Mouse (Mus musculus): ENCODE measurements around the gene Jup. TPM values are rescaled to one million over a fixed set of nuclear protein-coding genes. Genes with fewer than 3 reads are reported as not detected.
"Not testable (repeated sequence)": the region's sequence is repeated elsewhere in the genome, so short reads cannot be mapped to it uniquely, and the experiment has no call there.

The Jup gene
- total RNA-seq, 2 experiments from 2014 or later, result 31.0 to 35.6 TPM

GRCm38 (mm10) chr11:100361059-100361458, 36.5 kb downstream of the Jup start:
- not testable (repeated sequence) for DNase-seq (ENCODE audit: low spot score in 2 of 2)

- no peak for DNase-seq (ENCODE audit: low spot score in 2 of 2)
Measured at GRCm38 (mm10) chr11:100360175-100360574, 37.4 kb downstream of the Jup start.

DNA sequence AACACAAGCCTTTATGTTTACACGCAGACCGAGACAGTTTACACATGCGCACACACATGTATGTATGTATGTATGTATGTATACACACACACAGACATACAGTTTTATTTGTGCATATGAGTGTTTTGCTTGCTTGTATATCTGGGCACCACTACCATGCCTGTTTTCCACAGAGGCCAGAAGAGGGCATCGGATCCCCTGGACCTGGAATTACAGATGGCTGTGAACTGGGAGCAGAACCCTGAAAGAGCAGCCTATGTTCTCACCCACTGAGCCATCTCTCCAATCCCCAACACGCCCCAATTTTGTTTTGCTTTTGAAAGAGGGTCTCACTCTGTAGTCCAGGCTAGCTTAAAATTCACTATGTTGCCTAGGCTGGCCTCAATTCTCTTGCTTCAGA, 40.2 kb downstream of the Jup start:
- no peak for DNase-seq (ENCODE audit: low spot score in 2 of 2)

- no peak for DNase-seq (ENCODE audit: low spot score in 2 of 2)
Measured at GRCm38 (mm10) chr11:100356819-100357211, 40.7 kb downstream of the Jup start.

- peak; percentile 68 to 83 for DNase-seq (ENCODE audit: low spot score in 2 of 2)
Measured at GRCm38 (mm10) chr11:100355972-100356818, 41.4 kb downstream of the Jup start, which contains the start of gene Hap1. Hap1 (minus strand) TSS chr11:100356128.

DNA sequence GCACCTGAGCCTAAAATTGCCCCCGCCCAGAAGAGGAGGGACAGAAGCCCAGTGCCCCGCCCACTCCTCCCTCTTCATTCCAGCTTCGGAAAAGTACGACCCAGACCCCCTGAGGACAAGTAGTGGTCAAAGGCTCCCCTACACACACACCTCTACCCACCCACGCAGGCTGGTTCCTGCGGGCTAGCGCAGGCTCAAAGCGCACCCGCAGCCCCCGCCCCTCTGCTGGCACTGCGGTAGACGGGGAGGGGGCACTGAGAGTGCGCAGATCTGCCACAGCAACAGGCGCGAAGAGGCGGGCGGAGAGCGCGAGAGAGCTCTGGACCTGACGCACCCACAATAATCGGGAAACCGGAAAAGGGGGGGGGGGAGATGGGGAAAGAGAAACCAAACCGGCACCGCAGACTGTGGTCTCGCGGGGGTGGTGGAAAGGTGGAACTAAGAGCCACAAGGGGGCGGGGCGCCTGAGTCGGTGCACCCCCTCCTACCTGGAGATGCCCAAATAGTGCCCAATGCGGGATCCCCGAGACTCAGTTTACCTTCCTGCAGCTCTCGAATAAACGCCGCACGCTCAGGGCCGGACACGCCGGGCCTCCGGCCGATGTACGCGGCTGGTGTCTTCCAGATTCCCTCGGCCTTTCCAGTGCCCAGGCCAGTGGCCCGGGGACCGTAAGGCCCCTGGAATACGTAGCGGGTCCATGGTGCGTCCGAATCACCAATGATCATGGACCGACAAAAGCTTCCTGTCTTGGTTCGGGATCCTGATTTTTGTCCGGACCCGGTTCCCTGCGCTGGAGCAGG, 42.2 kb downstream of the Jup start:
- DNase-seq (ENCODE audit: low spot score in 2 of 2), result peak; percentile 54 to 62

- peak; percentile 49 to 58 for DNase-seq (ENCODE audit: low spot score in 2 of 2)
Measured at GRCm38 (mm10) chr11:100352076-100352857, 45.3 kb downstream of the Jup start.

- DNase-seq (ENCODE audit: low spot score in 2 of 2), result no peak
Measured at GRCm38 (mm10) chr11:100344269-100344668, 53.3 kb downstream of the Jup start.

DNA sequence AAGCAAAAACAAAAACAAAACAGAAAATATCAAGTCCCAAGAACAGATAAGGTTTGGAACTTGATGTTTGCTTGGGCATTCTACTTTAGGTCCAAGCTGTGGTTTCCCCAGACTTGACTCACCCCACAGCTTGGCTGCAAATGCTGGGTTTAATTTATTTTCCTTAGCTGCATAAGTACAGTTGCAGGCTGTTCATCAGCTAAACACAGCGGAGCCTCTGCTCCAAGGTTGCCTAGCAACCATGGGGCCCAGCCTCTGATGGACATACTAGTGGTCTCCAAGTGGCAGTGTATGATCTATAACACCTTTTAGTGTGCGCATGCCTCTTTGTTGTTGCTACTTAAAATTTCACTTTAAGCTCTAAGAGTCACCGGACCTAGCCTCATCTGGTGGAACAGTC, 61.8 kb downstream of the Jup start:
- peak in 1 of 2 experiments; percentile 41 for DNase-seq (ENCODE audit: low spot score in 2 of 2)

DNA sequence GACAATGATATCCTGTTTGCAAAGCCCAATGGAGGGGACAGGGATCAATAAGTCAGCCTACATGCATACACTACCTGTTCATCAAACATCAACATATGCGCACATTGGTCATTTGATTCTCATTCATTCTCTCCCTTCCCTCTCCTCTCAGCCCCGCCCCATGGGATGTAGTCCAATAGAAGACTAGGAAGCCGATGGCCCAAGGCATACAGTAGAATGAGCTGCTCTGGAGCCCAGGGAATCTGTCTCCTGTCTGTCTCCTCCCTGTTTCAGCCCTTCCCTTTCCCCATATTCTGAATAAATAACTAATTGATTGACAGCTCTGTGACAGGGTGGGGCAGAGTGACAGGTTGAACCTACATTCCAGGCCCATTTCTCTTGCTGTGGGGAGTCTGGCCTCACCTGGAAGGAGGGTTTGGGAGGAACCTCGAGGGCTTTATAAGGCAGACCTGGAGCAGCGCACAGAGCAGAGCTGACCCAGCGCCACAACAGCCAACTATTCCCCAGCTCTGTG, 63.6 kb downstream of the Jup start, which contains the start of gene Gast:
Gene Gast, plus strand, starts transcription at position 464 of the 514 bp plus-strand sequence.
- DNase-seq (ENCODE audit: low spot score in 2 of 2), result no peak

GRCm38 (mm10) chr11:100332766-100333515, 64.6 kb downstream of the Jup start:
- peak; percentile 70 to 86 for DNase-seq (ENCODE audit: low spot score in 2 of 2)

DNA sequence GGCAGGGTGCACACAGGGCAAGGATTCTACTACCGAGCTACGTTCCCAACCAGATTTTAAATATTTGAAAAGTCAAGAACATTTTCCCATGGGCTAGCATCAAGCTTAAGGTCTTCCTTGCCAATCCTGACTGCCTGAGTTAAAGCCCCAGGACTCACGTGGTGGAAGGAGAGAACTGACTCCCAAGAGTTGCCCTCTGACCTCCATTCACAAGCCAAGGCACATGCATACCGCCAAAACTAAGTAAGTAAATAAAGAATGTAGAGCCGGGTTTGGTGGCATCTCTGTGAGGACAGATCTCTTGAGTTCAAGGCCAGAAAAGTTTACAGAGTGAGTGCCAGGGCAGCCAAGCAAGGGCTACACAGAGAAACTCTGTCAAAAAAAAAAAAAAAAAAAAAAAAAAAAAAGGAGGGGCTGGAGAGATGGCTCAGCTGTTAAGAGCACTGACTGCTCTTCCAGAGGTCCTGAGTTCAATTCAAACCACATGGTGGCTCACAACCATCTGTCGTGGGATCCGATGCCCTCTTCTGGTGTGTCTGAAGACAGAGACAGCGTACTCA, 66.7 kb downstream of the Jup start:
- DNase-seq (ENCODE audit: low spot score in 2 of 2), result not testable (repeated sequence)

- DNase-seq (ENCODE audit: low spot score in 2 of 2), result peak in 1 of 2 experiments; percentile 37
Measured at GRCm38 (mm10) chr11:100330235-100330634, 67.3 kb downstream of the Jup start.

DNA sequence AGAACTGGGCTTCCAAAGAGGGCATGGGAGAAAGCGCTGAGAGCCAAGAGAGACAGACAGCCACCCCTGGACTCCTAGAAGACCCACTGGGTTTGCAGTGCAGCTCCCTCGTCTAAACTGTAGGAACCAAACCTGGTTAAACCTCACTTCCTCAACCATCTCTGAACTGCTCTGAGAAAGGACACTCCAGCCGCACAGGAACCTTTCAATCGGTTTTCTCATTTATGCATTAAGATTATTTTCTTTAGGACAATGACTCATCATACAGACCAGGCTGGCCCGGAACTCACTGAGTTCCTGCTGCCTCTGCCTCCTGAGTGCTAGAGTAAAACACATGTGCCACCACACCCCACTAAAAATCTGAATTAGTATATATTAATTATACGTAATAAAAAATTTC, 69.8 kb downstream of the Jup start:
- no peak for DNase-seq (ENCODE audit: low spot score in 2 of 2)

DNA sequence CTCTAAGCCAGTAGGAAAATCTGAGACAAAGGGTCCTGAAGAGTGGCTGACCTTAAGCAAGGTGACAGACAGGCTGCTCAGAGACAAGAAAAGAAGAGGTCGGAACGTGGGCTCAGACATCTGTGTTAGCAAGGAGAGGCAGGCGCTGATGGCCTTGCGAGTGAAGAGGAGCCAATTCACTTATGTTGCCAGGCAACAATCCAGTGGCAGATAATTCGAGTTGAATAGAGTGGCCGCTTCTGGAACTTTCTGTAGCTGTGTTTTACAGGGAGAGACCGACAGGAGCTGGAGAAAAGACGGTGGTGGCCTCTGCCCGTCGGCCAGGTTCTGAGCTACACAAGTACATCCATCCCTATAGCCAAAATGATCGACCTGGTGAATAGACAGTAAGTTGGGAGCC, 70.2 kb downstream of the Jup start:
- DNase-seq (ENCODE audit: low spot score in 2 of 2), result no peak

- no peak for DNase-seq (ENCODE audit: low spot score in 2 of 2)
Measured at GRCm38 (mm10) chr11:100325062-100325629, 72.4 kb downstream of the Jup start.

- peak in 1 of 2 experiments; percentile 74 for DNase-seq (ENCODE audit: low spot score in 2 of 2)
Measured at GRCm38 (mm10) chr11:100323578-100323977, 74.0 kb downstream of the Jup start.

GRCm38 (mm10) chr11:100322591-100323258, 74.8 kb downstream of the Jup start:
- DNase-seq (ENCODE audit: low spot score in 2 of 2), result no peak

All from layer of hippocampus, adult 18-20 months (tissue).